Mouse (Mus musculus) liver, postnatal 0 days (tissue): ENCODE results near the gene Smim7.

ENCODE experiments used
- CTCF ChIP-seq: sonication (generic); IDR thresholded peaks from 2 replicates; pipeline ENCODE4 v1.5.1; 2016; ENCODE audit warnings: antibody characterized with exemption, low read depth
- EP300 ChIP-seq: IDR thresholded peaks from 2 replicates; pipeline ENCODE4 v1.6.1; 2016; ENCODE audit warnings: antibody characterized with exemption, low read depth, mild to moderate bottlenecking

DNA sequence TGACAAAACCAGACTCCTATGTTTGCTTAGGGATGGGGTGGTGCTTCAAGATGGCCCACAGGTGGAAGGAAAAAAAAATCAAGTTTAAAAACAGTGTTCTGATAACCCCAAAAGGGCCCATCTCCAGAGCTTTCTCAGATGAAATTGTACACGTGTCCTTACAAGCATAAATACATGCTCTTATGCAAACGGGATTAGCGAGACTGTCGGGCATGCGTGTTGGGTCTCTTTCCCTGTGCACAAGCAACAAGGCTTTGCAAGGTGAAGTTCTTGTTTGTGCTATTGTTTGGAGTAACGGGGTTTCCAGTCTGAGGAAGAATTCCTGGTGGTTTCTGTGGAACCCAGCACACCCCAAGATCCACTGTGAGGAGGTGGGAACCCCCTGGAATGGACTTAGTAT, 2.6 kb upstream of the Smim7 start:
- TF ChIP-seq EP300 (no peak), CTCF (no peak)
